Mouse (Mus musculus) erythroblast, embryonic 14.5 days (primary cell): ENCODE data around the gene Ift81.

Experiments
- GATA1 ChIP-seq: IDR thresholded peaks from 2 replicates; pipeline ENCODE4 v1.6.1; 2012; ENCODE audit warnings: low read length, inconsistent platforms, mixed read lengths
- TAL1 ChIP-seq: IDR thresholded peaks from 3 replicates; pipeline ENCODE4 v1.6.1; 2012; ENCODE audit warnings: low read length, inconsistent platforms, mixed read lengths

DNA sequence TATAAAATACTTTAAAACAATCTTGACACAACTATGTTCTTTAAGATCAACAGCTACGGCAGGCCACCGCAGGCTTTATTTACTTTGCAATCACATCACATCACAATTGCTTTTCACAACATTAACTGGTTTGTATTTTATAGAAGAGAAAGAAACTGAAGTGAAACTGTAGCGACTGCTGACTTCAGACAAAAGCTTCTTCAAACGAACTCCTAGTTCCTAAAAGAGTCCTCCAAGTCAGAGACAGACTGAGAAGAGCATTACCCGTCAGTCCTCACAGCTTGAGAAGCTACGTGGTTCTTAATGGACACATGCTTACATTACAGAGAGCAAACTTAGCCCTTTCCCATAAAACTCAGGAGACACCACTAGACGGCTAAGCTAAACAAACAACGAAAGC is 63.9 kb downstream of the Ift81 start:
- TF ChIP-seq GATA1 (no peak), TAL1 (no peak)
